Mouse (Mus musculus) kidney, adult 2 months (tissue): ENCODE measurements around the gene Edc4. TPM values are rescaled to one million over a fixed set of nuclear protein-coding genes. Genes with fewer than 3 reads are reported as not detected.

Experiments
- DNase-seq: peaks from one replicate; pipeline ENCODE4 v3.0.0; 2021
- H3K27ac ChIP-seq: fragments of 200-500 bp; 2 replicates; pipeline ENCODE4 v1.5.1; 2012; ENCODE audit warnings: low read depth, low read length, control low read depth, inconsistent platforms; ENCODE audit not compliant: insufficient read depth
- H3K27me3 ChIP-seq: fragments of 200-500 bp; replicated peaks from 2 replicates; pipeline ENCODE4 v1.6.1; 2012; ENCODE audit warnings: mild to moderate bottlenecking, moderate library complexity, low read length, inconsistent platforms; ENCODE audit not compliant: control insufficient read depth, insufficient read depth
- H3K36me3 ChIP-seq: fragments of 200-500 bp; 2 replicates; pipeline ENCODE4 v1.6.1; 2012; ENCODE audit warnings: mild to moderate bottlenecking, moderate library complexity, low read length, inconsistent platforms; ENCODE audit not compliant: control insufficient read depth, insufficient read depth
- H3K4me1 ChIP-seq: fragments of 200-500 bp; 2 replicates; pipeline ENCODE4 v1.6.1; 2011; ENCODE audit warnings: low read length; ENCODE audit not compliant: control insufficient read depth, insufficient read depth
- H3K4me3 ChIP-seq: fragments of 200-500 bp; 2 replicates; pipeline ENCODE4 v1.5.1; 2011; ENCODE audit warnings: mild to moderate bottlenecking, low read depth, low read length, control low read depth; ENCODE audit not compliant: insufficient read depth
- CTCF ChIP-seq: fragments of 200-500 bp; conservative IDR thresholded peaks from 2 replicates; pipeline ENCODE4 v1.5.1; 2011; ENCODE audit warnings: low read depth, mild to moderate bottlenecking, control low read depth, low read length, moderate library complexity, mixed read lengths; ENCODE audit not compliant: insufficient read depth, insufficient read length
- POLR2A ChIP-seq: fragments of 200-500 bp; IDR thresholded peaks from one replicate; pipeline ENCODE4 v1.6.1; 2011; ENCODE audit warnings: low read depth, low read length, control low read depth
- WGBS: fragments of 180-500 bp; shearing (Covaris S2); methylation state at CpG from one replicate; pipeline ENCODE4 v1.1.7; 2018; 5-methylcytosine and 5-hydroxymethylcytosine counted together
- polyA plus RNA-seq: library from polyadenylated mRNA; depleted of rRNA; stranded (reverse); fragments of >200 nt; gene quantifications from 2 replicates; pipeline ENCODE4 v1.2.3, GENCODE M21; 2012

Gene Edc4
- polyA plus RNA-seq, 1 experiment: 38.5 TPM

DNA sequence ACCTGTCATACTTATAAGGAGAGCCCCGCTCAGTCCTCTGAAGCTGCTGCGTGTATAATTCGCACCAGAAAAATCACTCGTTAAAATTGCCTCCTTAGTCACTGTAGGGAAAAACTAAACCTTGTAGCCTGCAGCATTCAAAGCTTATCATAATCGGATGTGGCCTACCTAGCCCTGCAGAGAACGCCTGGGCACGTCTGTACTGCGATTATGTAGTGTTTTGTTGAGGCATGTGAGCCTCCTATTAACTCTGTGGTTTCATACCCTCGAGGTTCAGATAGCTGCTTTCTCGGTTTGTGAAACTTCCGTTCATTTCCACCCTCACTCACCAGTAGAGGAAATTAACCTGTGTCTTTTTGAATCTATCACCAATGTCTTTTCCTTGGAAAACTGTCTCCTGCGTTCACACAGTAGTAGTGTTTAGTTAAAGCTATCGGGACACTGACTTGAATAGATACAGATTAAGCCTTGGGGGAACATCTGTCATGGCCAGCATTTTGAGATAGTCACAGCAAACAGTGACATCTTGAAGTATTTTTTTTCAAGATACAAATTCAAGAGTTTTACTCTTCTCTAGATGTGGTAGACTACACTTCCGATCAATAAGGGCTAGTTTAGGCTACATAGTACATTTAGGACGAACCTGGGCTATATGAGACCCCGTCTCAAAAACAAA lies 20.4 kb downstream of the Edc4 start:
- 25% methylated on average over 16 of the region's 16 CpGs for WGBS
- no peak for TF ChIP-seq POLR2A
- TF ChIP-seq CTCF: no peak
- Histone ChIP-seq H3K4me1 (peaks cover 2% of the 10 kb centered on the region; the same call in 1 of the 2 replicates), H3K27me3 (no peaks in the 10 kb centered on the region), H3K36me3 (no peaks in the 10 kb centered on the region; the same call in 1 of the 2 replicates), H3K4me3 (peak overlapping the region; percentile 90), H3K27ac (no peak overlapping the region)
- DNase-seq: no peak

DNA sequence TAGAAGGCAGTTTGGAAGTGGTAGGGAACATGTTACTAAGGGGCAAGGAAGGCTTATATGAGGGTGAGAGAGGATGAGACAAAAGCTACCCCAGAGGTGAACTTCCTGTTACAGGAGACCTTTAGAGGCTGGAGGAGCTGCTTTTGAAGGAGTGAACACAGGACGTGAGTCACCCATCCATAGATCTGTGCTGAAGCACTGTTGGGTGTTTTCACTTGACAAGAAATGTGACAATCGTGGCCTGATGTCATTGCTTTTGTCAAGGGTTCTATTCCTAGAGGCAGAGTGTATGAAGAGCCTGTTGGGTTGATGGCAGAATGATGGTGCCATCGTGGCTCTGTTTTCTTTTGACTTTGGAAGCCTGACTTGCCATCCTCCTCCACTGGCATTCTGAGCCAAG lies 38.7 kb downstream of the Edc4 start:
- 70% methylated on average over 3 of the region's 3 CpGs for WGBS
- H3K4me3 ChIP-seq: no peak overlapping the region
- no peak for DNase-seq
- no peaks in the 10 kb centered on the region for H3K27me3 ChIP-seq
- no peak for TF ChIP-seq CTCF
- no peak for TF ChIP-seq POLR2A
- H3K4me1 ChIP-seq: no peaks in the 10 kb centered on the region
- no peaks in the 10 kb centered on the region for H3K36me3 ChIP-seq
- H3K27ac ChIP-seq: no peak overlapping the region

DNA sequence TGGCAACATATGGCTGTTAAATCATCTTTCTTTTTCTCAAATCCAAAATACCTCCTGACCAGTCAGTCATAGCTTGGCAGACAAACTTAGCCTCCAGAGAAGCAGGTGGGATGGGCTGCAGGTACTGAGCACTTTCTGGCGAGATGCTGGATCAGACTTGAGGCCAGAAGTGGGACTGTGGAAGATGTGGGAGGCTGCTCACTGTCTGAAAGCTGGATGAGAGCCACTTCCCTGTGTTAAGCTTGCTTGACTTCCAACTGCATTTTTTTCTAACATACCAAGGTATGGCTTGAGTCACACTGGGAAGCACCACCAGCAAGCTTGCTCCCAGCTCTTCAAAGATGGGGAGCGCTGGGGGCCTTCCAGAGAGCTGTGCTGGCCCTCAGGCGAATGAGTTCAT lies 44.4 kb downstream of the Edc4 start:
- 79% methylated on average over 3 of the region's 3 CpGs for WGBS
- TF ChIP-seq POLR2A (no peak), CTCF (no peak)
- H3K4me1 ChIP-seq: no peaks in the 10 kb centered on the region
- no peak overlapping the region for H3K4me3 ChIP-seq
- no peak overlapping the region for H3K27ac ChIP-seq
- no peaks in the 10 kb centered on the region for H3K36me3 ChIP-seq
- no peaks in the 10 kb centered on the region for H3K27me3 ChIP-seq
- no peak for DNase-seq

DNA sequence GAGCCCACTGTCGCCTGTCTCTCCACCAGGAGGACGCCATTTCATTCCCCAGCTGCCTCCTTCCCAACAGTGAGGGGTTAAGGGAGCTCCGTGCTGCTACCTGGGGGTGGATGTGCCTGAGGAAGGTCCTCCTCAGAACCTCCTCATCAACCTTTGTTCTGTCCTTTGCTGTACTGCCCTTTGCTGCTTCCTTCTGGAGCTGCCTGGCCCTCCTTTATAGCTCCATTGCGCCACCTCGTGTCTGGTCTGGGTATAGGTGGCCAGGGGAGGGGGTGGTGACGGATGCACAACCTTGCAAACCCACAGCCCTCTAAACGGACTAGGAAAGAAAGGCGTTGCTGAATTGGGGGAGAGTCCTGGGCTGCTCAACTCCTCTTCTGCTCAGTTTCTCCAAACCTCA lies 49.9 kb downstream of the Edc4 start:
- 20% methylated on average over 8 of the region's 8 CpGs for WGBS
- peak; percentile 81 for DNase-seq
- H3K27me3 ChIP-seq: no peaks in the 10 kb centered on the region
- H3K4me3 ChIP-seq: no peak overlapping the region
- H3K27ac ChIP-seq: no peak overlapping the region
- H3K4me1 ChIP-seq: no peaks in the 10 kb centered on the region
- no peaks in the 10 kb centered on the region for H3K36me3 ChIP-seq
- TF ChIP-seq POLR2A (no peak), CTCF (peak; percentile 97)

DNA sequence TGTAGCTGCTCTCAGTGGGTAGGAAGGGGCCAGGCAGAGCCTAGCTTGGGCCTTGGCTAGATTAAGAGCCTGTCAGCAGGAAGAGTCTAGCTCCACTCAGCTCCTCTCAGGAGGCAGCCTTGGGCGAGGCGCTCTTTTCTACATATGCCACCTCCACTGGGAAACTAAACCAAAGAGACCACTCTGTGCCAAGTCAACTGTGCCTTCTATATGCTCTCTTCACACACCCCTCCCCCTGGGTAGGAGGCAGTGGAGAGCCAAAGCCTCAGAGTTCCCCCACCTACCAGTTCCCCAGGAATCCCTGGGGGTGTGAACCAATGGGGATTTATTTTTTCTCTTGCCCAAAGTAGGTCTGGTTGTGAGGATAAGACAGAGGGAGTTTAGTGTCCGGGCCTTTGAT lies 50.6 kb downstream of the Edc4 start:
- H3K36me3 ChIP-seq: no peaks in the 10 kb centered on the region
- no peak for DNase-seq
- no peak overlapping the region for H3K4me3 ChIP-seq
- WGBS: 98% methylated on average over 3 of the region's 3 CpGs
- TF ChIP-seq POLR2A (no peak), CTCF (no peak)
- no peaks in the 10 kb centered on the region for H3K4me1 ChIP-seq
- H3K27ac ChIP-seq: no peak overlapping the region
- H3K27me3 ChIP-seq: no peaks in the 10 kb centered on the region

DNA sequence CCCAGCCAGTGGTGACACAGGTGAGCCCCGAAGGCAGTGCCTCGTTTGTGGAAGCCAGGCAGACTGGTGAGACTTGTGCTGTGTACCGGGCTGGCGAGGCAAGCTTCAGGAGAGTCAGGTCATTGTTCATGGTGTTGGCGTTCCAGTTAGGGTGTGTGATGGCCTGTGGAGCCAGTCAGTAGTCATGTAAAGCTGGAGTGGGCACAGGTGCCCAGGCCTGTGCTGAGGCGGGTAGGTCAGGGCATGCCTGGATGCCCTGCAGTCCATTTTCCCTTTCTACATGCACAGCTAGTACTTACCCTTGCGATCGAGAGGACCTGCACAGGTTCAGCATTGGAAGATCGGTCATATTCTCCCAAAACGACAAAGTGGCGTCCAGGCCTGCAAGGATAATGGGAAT lies 51.8 kb downstream of the Edc4 start:
- TF ChIP-seq CTCF: no peak
- H3K27me3 ChIP-seq: no peaks in the 10 kb centered on the region
- no peak for DNase-seq
- H3K36me3 ChIP-seq: no peaks in the 10 kb centered on the region
- no peak overlapping the region for H3K27ac ChIP-seq
- H3K4me1 ChIP-seq: peaks cover 4% of the 10 kb centered on the region; the same call in 1 of the 2 replicates
- WGBS: 90% methylated on average over 11 of the region's 11 CpGs
- H3K4me3 ChIP-seq: no peak overlapping the region

DNA sequence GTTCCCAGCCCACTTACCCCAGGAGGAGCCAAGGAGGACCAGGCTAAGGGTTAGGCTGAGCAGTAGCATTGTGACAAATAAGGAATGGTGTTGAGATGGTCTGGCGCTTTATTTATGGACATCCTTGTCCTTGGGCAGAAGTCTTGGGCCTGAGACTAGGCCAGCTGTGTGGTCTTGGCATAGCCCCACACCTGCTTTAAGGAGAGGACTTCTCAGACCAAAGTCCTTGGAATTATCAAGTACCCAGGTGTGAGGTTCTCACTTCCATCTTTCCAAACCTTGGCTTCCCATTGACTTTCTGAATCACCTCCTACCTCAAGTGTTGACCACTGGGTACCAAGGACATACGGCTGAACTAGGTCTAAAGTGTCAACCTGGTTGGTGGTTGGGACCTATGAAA lies 53.1 kb downstream of the Edc4 start, which contains the start of gene Ctrl:
TSS of gene Ctrl (minus strand) at position 101 of the 400 bp plus-strand sequence.
- no peak for DNase-seq
- TF ChIP-seq POLR2A (no peak), CTCF (no peak)
- Histone ChIP-seq H3K36me3 (no peaks in the 10 kb centered on the region), H3K27me3 (no peaks in the 10 kb centered on the region), H3K4me3 (no peak within 1 kb of the TSS), H3K4me1 (peaks cover 4% of the 10 kb centered on the region; the same call in 1 of the 2 replicates), H3K27ac (no peak within 1 kb of the TSS)
- 91% methylated on average over 2 of the region's 2 CpGs for WGBS

DNA sequence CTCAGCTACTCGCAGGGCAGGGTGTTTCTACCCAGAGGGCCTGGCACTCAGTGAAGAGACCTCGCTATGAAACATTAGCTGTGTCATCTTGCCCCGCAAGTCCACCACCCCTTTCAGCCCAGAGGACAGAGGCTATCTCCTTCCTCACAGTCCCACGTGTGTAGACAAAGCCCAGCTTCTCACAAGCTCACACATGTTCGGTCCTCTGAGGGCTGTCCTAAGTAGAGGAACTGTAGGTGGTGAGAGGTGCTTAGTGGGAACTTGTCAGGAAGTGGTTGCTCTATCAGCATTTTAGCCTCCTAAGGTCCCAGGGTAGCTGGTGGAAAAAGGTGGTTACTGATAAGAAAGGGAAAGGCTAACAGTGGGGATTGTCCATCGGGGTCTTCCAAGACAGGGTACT lies 54.4 kb downstream of the Edc4 start:
- Histone ChIP-seq H3K4me3 (no peak overlapping the region), H3K27ac (no peak overlapping the region), H3K36me3 (no peaks in the 10 kb centered on the region), H3K4me1 (peaks cover 4% of the 10 kb centered on the region; the same call in 1 of the 2 replicates), H3K27me3 (no peaks in the 10 kb centered on the region)
- TF ChIP-seq CTCF (no peak), POLR2A (no peak)
- WGBS: 75% methylated on average over 6 of the region's 6 CpGs
- DNase-seq: no peak
